Mouse (Mus musculus) lung, postnatal 10 days (tissue): ENCODE measurements at regions not wholly inside any gene's neighbourhood (a gene's known extent, or its start where the extent isn't known, plus 50 kb on each side); places are given as distances from the start of the nearest gene placed in this dataset.
A peak's percentile ranks its signal among the peaks of the same experiment; 100 is the strongest.

Source experiments
- DNase-seq: peaks from one replicate; pipeline ENCODE4 v3.0.0; 2021

DNA sequence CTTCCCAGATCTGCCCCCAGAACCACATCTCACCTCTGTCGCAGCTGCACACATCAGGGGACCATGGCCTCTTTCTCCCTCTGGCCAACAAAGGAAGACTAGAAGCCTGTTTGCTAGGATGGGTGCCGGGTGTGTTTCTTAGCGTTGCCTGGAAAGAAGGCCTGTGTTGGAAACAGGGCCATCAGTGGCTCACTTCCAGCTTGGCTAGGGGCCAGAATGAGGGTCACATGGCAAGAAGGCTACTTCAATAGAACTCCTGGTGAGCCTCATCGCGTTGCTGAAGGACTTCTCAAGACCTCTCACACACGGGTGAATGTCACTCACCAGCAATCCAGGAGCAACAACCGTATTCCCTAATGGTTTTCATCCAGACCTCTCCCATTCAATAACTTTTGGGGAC is 115.0 kb downstream of the Tle3 start:
- peak; percentile 26 for DNase-seq

DNA sequence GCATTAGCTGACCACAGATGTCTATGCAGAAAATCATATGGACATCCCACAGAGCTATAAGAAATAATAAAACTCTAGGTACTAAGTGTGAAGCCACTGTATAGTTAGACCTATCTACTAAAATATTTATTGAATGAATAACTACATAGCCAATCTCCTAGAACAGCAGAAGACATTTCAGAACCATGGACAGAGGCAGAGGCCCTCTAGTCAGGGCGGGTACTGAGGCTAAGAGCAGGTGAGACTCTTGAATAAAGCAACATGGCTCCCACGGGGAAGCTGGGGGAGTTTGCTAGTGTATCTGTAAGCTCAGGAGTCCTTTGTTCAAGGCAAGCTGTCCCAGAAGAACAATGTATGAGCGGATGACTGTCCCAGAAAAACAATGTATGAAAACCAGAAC is 112.2 kb downstream of the Tle3 start:
- peak; percentile 56 for DNase-seq

DNA sequence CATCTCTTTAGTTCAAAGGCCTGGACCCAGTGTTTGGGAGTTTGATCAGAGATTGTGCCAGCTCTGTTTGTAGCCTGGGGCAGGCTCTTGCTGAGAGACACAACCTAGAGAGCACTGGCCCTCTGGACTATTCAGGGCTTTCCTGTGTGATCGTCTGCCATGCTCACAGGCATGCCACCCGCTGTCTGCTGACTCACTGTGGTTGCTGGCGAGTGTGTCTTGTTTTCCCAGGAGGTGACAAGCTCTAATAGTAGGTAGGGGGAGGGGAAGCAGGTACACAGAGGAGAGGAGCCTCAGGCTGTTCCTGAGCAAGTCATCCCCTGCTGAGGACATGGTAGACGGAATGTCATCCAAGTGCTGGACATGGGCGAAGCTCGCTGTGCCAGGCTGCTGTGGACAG is 107.5 kb downstream of the Tle3 start:
- DNase-seq = no peak

- no peak for DNase-seq
Observed at GRCm38 (mm10) chr9:61478862-61479261, 106.7 kb downstream of the Tle3 start.

DNA sequence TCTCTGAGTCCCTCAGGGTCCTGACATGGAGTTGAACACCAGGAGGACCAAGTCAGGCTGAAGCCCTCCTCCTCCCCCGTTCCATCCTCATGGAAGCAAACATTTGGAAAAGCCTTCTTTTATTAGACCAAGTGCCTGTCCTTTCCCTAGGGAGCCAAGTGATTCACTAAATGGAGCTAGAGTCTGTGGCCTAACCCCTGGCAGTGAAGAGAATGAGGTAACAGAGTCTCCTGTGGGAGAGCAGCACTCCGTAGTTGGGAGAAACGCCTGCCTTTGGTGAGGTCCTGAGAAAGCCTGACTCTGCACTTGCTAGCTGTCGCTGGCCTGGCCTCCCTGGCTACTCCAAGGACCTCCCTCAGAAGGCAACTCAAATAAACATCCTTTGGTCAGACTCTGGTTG is 104.2 kb downstream of the Tle3 start:
- DNase-seq = no peak

GRCm38 (mm10) chr9:61470815-61471505 is 98.8 kb downstream of the Tle3 start:
- no peak for DNase-seq

DNA sequence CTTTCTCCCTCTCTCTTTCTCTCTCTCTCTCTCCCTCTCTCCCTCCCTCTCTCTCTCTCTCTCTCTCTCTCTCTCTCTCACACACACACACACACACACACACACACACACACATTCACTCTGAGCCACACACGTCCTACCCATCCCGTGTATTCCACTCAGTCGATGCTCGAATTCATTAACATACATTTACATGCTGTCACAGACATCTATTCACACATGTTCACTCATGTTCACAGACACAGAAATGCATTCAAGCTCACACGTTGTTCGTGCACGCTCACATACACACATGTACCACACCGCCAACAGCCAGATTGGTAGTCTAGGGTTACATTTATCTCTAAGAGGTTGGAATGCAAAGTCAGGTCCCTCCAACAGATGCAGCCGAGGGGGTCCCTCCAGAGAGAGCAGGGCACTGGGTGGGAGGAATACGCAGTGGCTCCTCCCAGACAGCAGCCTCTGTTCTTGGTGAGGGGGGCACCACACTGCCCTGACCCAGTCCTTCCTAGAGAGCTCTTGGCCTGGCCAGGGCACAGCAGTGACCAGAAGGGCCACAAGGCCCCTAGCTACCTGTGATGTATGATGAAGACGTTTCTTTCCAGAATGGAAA is 96.8 kb downstream of the Tle3 start:
- DNase-seq = no peak

DNA sequence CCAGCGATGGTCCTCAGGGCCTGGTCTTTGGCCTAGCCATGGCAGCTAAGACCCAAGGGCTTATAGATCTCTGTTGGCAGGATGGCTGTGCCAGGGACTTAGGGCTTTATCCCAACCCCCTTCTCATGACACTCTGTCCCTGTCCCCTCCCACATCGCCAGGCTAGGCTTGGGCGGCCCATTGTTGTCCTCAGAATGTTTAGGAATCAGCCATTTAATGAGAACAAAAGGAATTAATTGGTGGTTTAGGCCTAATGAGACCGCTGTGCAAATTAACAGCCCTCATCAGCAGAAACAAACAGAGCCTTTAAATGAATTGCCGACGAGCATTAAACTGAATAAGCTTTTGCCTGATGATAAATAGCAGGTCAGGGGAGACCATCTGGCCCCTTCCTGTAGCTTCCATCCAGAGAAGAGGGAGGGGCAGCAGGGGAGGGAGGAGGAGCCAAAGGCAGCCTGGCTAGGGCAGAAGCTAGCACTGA is 96.2 kb downstream of the Tle3 start:
- DNase-seq = peak; percentile 25
